Mouse (Mus musculus) lung, postnatal 10 days (tissue): ENCODE data around the gene Srrm1.
A peak's percentile ranks its signal among the peaks of the same experiment; 100 is the strongest.
"Not testable (repeated sequence)": the region's sequence is repeated elsewhere in the genome, so short reads cannot be mapped to it uniquely, and the experiment has no call there.

Experiments used
- DNase-seq: peaks from one replicate; pipeline ENCODE4 v3.0.0; 2021

The Srrm1 gene

GRCm38 (mm10) chr4:135300248-135301041, 52.7 kb downstream of the Srrm1 start:
- DNase-seq: no peak

GRCm38 (mm10) chr4:135298680-135299079, 54.4 kb downstream of the Srrm1 start:
- DNase-seq: peak; percentile 36

GRCm38 (mm10) chr4:135297931-135298546, 55.1 kb downstream of the Srrm1 start:
- DNase-seq: peak; percentile 64

- peak; percentile 72 for DNase-seq
Measured at GRCm38 (mm10) chr4:135297146-135297545, 56.0 kb downstream of the Srrm1 start.

- no peak for DNase-seq
Measured at GRCm38 (mm10) chr4:135296565-135296964, 56.6 kb downstream of the Srrm1 start.

- peak; percentile 68 for DNase-seq
Measured at GRCm38 (mm10) chr4:135293813-135294212, 59.3 kb downstream of the Srrm1 start.

- DNase-seq: peak; percentile 60
Measured at GRCm38 (mm10) chr4:135292477-135293089, 60.5 kb downstream of the Srrm1 start.

GRCm38 (mm10) chr4:135291841-135292240, 61.3 kb downstream of the Srrm1 start:
- DNase-seq: no peak

- no peak for DNase-seq
Measured at GRCm38 (mm10) chr4:135291199-135291598, 61.9 kb downstream of the Srrm1 start.

GRCm38 (mm10) chr4:135287975-135288374, 65.1 kb downstream of the Srrm1 start:
- DNase-seq: no peak

GRCm38 (mm10) chr4:135286833-135287395, 66.2 kb downstream of the Srrm1 start:
- peak; percentile 81 for DNase-seq

- DNase-seq: no peak
Measured at GRCm38 (mm10) chr4:135286033-135286622, 67.0 kb downstream of the Srrm1 start.

GRCm38 (mm10) chr4:135285436-135285835, 67.7 kb downstream of the Srrm1 start:
- DNase-seq: no peak

- DNase-seq: no peak
Measured at GRCm38 (mm10) chr4:135283875-135284274, 69.2 kb downstream of the Srrm1 start.

- DNase-seq: no peak
Measured at GRCm38 (mm10) chr4:135283417-135283816, 69.7 kb downstream of the Srrm1 start.

GRCm38 (mm10) chr4:135282651-135283290, 70.3 kb downstream of the Srrm1 start:
- peak; percentile 82 for DNase-seq

- not testable (repeated sequence) for DNase-seq
Measured at GRCm38 (mm10) chr4:135280016-135280415, 73.1 kb downstream of the Srrm1 start.

- DNase-seq: no peak
Measured at GRCm38 (mm10) chr4:135276681-135277379, 76.3 kb downstream of the Srrm1 start.

GRCm38 (mm10) chr4:135274761-135275160, 78.4 kb downstream of the Srrm1 start:
- DNase-seq: no peak

- DNase-seq: peak; percentile 59
Measured at GRCm38 (mm10) chr4:135273307-135273682, 79.8 kb downstream of the Srrm1 start.

- peak; percentile 100 for DNase-seq
Measured at GRCm38 (mm10) chr4:135272640-135273306, 80.3 kb downstream of the Srrm1 start, which contains the start of gene Clic4. Gene Clic4, minus strand, starts transcription at chr4:135272814.
